Mouse (Mus musculus): ENCODE measurements around the gene Olfr1084. TPM values are rescaled to one million over a fixed set of nuclear protein-coding genes. Genes with fewer than 3 reads are reported as not detected.
"Not testable (repeated sequence)": the region's sequence is repeated elsewhere in the genome, so short reads cannot be mapped to it uniquely, and the experiment has no call there.

Gene Olfr1084
- polyA plus RNA-seq (2021) = not detected

DNA sequence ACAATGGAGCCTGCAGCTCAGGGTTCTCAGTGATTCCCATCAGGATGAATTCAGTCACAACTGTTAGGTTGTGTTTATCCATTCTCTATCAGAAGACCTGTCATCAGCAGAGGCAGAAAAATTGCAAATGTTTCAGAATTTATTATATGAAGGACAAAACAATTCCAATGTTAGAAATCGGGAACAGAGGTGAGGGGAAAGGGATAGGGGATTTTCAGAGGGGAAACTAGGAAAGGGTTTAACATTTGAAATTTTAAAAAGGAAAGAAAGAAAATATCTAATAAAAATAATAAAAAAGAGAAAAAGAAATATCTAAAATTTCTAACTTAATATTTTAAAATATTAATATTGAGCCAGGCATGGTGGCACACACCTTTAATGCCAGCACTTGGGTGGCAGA, at the start of gene Olfr1084:
Gene Olfr1084 (minus strand): TSS at position 101 of the 400 bp plus-strand sequence.
- ATAC-seq; H3K27me3 ChIP-seq; CTCF ChIA-PET; POLR2A ChIA-PET; DNase-seq (ENCODE audit: low read depth, low spot score); in situ Hi-C loops (cut with MboI; ENCODE audit: low pct_unique_long_range_greater_than_20kb): not testable (repeated sequence)

DNA sequence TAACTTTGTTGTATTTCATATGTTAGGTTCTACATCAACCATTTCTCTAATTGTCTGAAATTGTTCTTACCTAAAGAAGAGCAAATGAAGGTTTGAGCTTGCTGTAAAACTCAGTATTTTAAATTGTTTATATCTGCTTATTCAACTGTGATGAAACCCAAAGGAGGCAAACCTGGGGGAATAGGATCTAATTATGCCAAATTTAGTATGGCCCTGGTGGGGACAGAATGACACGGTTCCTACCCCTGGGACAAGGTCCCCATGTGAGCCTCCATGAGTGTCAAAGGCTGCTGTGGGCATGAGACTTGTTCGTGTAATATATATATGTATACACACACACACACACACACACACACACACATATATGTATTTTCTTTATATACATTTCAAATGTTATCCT, 40.5 kb upstream of the Olfr1084 start, which contains the start of gene Olfr1086:
Gene Olfr1086 (minus strand): TSS at position 101 of the 400 bp plus-strand sequence.
- in situ Hi-C loops (cut with MboI; ENCODE audit: low pct_unique_long_range_greater_than_20kb) = no loop called here
- no peak for ATAC-seq
- ChIA-PET CTCF (no interaction called here), POLR2A (no interaction called here)
- no peak for DNase-seq (ENCODE audit: low read depth, low spot score)
- no peak for TF ChIP-seq CTCF (IDR thresholded peaks at IDR 0.05)
- H3K27me3 ChIP-seq = no peaks in the 10 kb centered on the region

DNA sequence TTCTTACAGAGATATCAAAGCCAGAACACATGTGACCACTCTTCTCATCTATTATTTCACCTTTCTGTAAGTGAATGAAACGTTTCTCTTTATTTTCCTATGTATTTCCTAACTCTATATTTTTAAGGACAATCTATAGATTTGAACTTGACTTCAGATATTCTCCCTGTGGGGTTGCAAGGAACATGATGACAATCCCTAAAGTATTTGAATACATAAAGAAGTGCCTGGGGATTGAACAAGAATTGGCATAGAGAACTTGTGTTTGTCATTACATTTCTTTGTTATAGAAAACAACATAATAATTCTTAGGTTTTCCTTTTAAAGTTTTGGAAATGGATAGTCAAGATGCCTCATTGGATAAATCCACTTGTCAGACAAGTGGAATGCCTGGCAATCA, 22.4 kb upstream of the Olfr1084 start, which contains the start of gene Olfr1085:
Gene Olfr1085 (minus strand): TSS at position 101 of the 400 bp plus-strand sequence.
- DNase-seq (ENCODE audit: low read depth, low spot score) (no peak), ATAC-seq (no peak)
- TF ChIP-seq CTCF (IDR thresholded peaks at IDR 0.05) = no peak
- no peaks in the 10 kb centered on the region for H3K27me3 ChIP-seq
- in situ Hi-C loops (cut with MboI; ENCODE audit: low pct_unique_long_range_greater_than_20kb) = no loop called here
- ChIA-PET POLR2A (no interaction called here), CTCF (no interaction called here)

DNA sequence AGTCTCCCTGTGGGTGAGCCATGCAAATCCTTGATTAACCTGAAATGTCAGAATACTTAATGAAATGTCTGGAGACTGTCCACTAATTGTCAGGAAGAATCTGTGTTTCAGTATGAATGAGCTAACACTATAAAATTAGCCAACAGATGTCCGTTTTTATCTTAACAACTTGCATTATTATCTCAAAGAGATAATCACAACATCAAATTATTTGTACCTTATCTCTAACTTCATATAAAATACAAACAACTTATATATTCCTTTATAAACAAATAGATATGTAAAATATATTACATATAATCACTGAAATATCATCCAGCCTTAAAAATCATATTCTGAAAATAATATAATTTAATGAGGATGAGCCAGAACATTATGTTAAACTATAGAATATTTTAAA, 40.7 kb downstream of the Olfr1084 start, which contains the start of gene Olfr1082:
Gene Olfr1082 (minus strand): TSS at position 101 of the 400 bp plus-strand sequence.
- H3K27me3 ChIP-seq; ATAC-seq; CTCF ChIA-PET; DNase-seq (ENCODE audit: low read depth, low spot score); POLR2A ChIA-PET; in situ Hi-C loops (cut with MboI; ENCODE audit: low pct_unique_long_range_greater_than_20kb): not testable (repeated sequence)

Other genes starting within 250 kb of the Olfr1084 start
- not detected for gene Olfr1061, start 225.7 kb downstream of the Olfr1084 start, polyA plus RNA-seq (2021)
- not detected for gene Olfr1062, start 213.0 kb downstream of the Olfr1084 start, polyA plus RNA-seq (2021)
- gene Olfr1065, start 189.1 kb downstream of the Olfr1084 start, polyA plus RNA-seq (2021) = not detected
- not detected for gene Olfr1066, start 183.5 kb downstream of the Olfr1084 start, polyA plus RNA-seq (2021)
- gene Olfr228, start 152.3 kb downstream of the Olfr1084 start, polyA plus RNA-seq (2021) = not detected
- gene Olfr1076, start 131.3 kb downstream of the Olfr1084 start, polyA plus RNA-seq (2021) = not detected
- not detected for gene Olfr1079, start 97.2 kb downstream of the Olfr1084 start, polyA plus RNA-seq (2021)
- not detected for gene Olfr1080, start 81.5 kb downstream of the Olfr1084 start, polyA plus RNA-seq (2021)
- gene Olfr1082, start 40.8 kb downstream of the Olfr1084 start, polyA plus RNA-seq (2021) = not detected
- gene Olfr1085, start 22.3 kb upstream of the Olfr1084 start, polyA plus RNA-seq (2021) = not detected
- gene Olfr1086, start 40.4 kb upstream of the Olfr1084 start, polyA plus RNA-seq (2021) = not detected
- not detected for gene Olfr1087, start 58.7 kb upstream of the Olfr1084 start, polyA plus RNA-seq (2021)
- not detected for gene Olfr1089, start 94.0 kb upstream of the Olfr1084 start, polyA plus RNA-seq (2021)
- gene Olfr1090, start 119.3 kb upstream of the Olfr1084 start, polyA plus RNA-seq (2021) = not detected
- gene Olfr1093, start 142.8 kb upstream of the Olfr1084 start, polyA plus RNA-seq (2021) = not detected
- not detected for gene Olfr141, start 170.3 kb upstream of the Olfr1084 start, polyA plus RNA-seq (2021)
- not detected for gene Olfr1094, start 184.9 kb upstream of the Olfr1084 start, polyA plus RNA-seq (2021)
- not detected for gene Olfr1095, start 212.0 kb upstream of the Olfr1084 start, polyA plus RNA-seq (2021)
- not detected for gene Gm13723, start 235.1 kb upstream of the Olfr1084 start, polyA plus RNA-seq (2021)

Data from Patski (cell line).